Mouse (Mus musculus) kidney, postnatal 10 days (tissue): ENCODE data around the gene Enox2.

Experiments used
- DNase-seq: peaks from one replicate; pipeline ENCODE4 v3.0.0; 2021; ENCODE audit warnings: mixed read lengths

Gene Enox2

GRCm38 (mm10) chrX:48985653-48986052 is 302.4 kb downstream of the Enox2 start:
- no peak for DNase-seq

DNA sequence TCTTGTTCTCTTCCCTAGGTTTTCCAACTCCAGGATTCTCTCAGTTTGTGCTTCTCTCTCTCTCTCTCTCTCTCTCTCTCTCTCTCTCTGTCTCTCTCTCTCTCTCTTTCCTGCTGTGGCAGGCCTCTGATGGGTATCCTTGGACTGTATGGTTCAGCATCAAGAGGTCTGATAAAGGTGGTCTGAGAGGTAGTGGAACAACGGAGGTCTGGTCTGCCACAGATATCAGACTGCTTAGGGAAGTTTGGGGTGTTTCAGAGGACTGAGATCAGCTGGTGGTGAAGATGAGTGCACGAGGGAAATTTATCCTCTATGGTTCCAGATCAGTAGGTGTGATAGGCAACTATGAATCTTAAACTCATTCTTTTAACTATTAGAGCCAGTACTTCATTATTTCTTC is 303.6 kb downstream of the Enox2 start:
- no peak for DNase-seq
